Mouse (Mus musculus) megakaryocyte-erythroid progenitor cell, adult 5-6 weeks (primary cell): Measurements from ENCODE around the gene Ankrd63. TPM values are rescaled to one million over a fixed set of nuclear protein-coding genes. Genes with fewer than 3 reads are reported as not detected.

Experiments used
- ATAC-seq: replicated peaks from 2 replicates; pipeline ENCODE4 v1.8.0; 2016; ENCODE audit warnings: mild to moderate bottlenecking, inconsistent platforms; ENCODE audit not compliant: severe bottlenecking, poor library complexity, low FRiP score, low TSS enrichment
- total RNA-seq, 2 experiments: library from RNA; stranded (forward) in 1 of 2; stranded (reverse) in 1 of 2; fragments of 200-1000, 215-1000 nt in 1 of 2; fragments of >200 nt in 1 of 2; fragmentation: Nextera tagmentation in 1 of 2; gene quantifications; 2 replicates each; pipeline ENCODE4 v1.2.3; 2014 to 2017

Ankrd63 gene
- total RNA-seq (2014; fragmentation: Nextera tagmentation) (not detected in 2 replicates), total RNA-seq (2017) (0.15 and 0.19 TPM in 2 replicates)

GRCm38 (mm10) chr2:118703913-118704730 lies at the start of gene Ankrd63:
Ankrd63 (minus strand) TSS chr2:118703963.
- no peak for ATAC-seq

- peak; percentile 73 for ATAC-seq
Observed at GRCm38 (mm10) chr2:118752792-118753108, 49.0 kb upstream of the Ankrd63 start.

- ATAC-seq, result 0 out of 2 replicates have a peak, but pooled peaks have one; percentile 16
Observed at GRCm38 (mm10) chr2:118751896-118752791, 48.4 kb upstream of the Ankrd63 start.

- no peak for ATAC-seq
Observed at GRCm38 (mm10) chr2:118750476-118750875, 46.7 kb upstream of the Ankrd63 start.

GRCm38 (mm10) chr2:118749341-118749884 lies 45.6 kb upstream of the Ankrd63 start:
- no peak for ATAC-seq

- no peak for ATAC-seq
Observed at GRCm38 (mm10) chr2:118747301-118747960, 43.7 kb upstream of the Ankrd63 start.

- 0 out of 2 replicates have a peak, but pooled peaks have one; percentile 28 for ATAC-seq
Observed at GRCm38 (mm10) chr2:118745915-118746901, 42.4 kb upstream of the Ankrd63 start.

GRCm38 (mm10) chr2:118745232-118745884 lies 41.6 kb upstream of the Ankrd63 start, which contains the start of gene Inafm2:
Inafm2 (plus strand) TSS chr2:118745758.
- ATAC-seq, result peak; percentile 69

GRCm38 (mm10) chr2:118744621-118745020 lies 40.9 kb upstream of the Ankrd63 start:
- no peak for ATAC-seq

- ATAC-seq, result peak; percentile 56; the same call in 1 of the 2 replicates
Observed at GRCm38 (mm10) chr2:118743261-118743943, 39.6 kb upstream of the Ankrd63 start.

- ATAC-seq, result no peak
Observed at GRCm38 (mm10) chr2:118741183-118741582, 37.4 kb upstream of the Ankrd63 start.

- no peak for ATAC-seq
Observed at GRCm38 (mm10) chr2:118740341-118740740, 36.6 kb upstream of the Ankrd63 start.

GRCm38 (mm10) chr2:118733341-118733740 lies 29.6 kb upstream of the Ankrd63 start:
- ATAC-seq, result no peak

- ATAC-seq, result no peak
Observed at GRCm38 (mm10) chr2:118731981-118732380, 28.2 kb upstream of the Ankrd63 start.

- ATAC-seq, result peak; percentile 54
Observed at GRCm38 (mm10) chr2:118730622-118730915, 26.8 kb upstream of the Ankrd63 start.

- ATAC-seq, result no peak
Observed at GRCm38 (mm10) chr2:118729816-118730621, 26.3 kb upstream of the Ankrd63 start.

- peak; percentile 26; the same call in 1 of the 2 replicates for ATAC-seq
Observed at GRCm38 (mm10) chr2:118729194-118729593, 25.4 kb upstream of the Ankrd63 start.
